Mouse (Mus musculus) heart, postnatal 0 days (tissue): ENCODE results near the gene Smok3a.
"Not testable (repeated sequence)": the region's sequence is repeated elsewhere in the genome, so short reads cannot be mapped to it uniquely, and the experiment has no call there.

Source experiments
- CTCF ChIP-seq: IDR thresholded peaks from 2 replicates; pipeline ENCODE4 v1.5.1; 2016; ENCODE audit warnings: antibody characterized with exemption, control low read depth, low read depth
- EP300 ChIP-seq: IDR thresholded peaks from 2 replicates; pipeline ENCODE4 v1.6.1; 2016; ENCODE audit warnings: antibody characterized with exemption, low read depth

DNA sequence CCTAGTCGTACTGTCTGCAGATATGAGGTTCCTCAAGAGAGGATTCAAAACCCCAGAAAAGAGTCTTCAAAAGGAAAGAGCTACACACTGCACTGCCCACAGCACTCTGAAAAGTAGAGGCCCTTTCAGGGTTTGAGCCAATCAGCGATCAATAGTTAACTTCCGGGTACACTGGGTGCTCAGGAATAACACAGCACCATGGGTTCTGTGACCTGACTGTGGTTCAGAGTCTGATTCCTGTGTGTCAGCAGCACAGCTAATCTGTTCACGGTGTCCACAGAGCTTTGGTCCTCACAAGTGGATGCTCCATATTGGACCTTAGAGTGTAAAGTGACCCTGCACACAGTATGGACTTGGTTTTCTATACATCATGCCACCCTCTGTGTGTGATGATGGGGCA is 1.5 kb upstream of the Smok3a start:
- not testable (repeated sequence) for TF ChIP-seq CTCF, EP300
